Mouse (Mus musculus): ENCODE results near the gene Olfr876. TPM values are rescaled to one million over a fixed set of nuclear protein-coding genes. Genes with fewer than 3 reads are reported as not detected.
"Not testable (repeated sequence)": the region's sequence is repeated elsewhere in the genome, so short reads cannot be mapped to it uniquely, and the experiment has no call there.

Gene Olfr876
- not detected in 2 replicates for polyA plus RNA-seq (2014; fragmentation: Nextera tagmentation; extraction: Ambion mirVana)

GRCm38 (mm10) chr9:37802731-37803130 is at the start of gene Olfr876:
Gene Olfr876, plus strand, starts transcription at chr9:37803031.
- Histone ChIP-seq H3K36me3 (ENCODE audit: control insufficient read depth, insufficient read depth, low read length) (no peaks in the 10 kb centered on the region), H3K27me3 (ENCODE audit: control insufficient read depth, insufficient read depth, low read length) (no peaks in the 10 kb centered on the region), H3K4me1 (replicated peaks; ENCODE audit: control insufficient read depth, insufficient read depth, low read length) (no peaks in the 10 kb centered on the region), H3K27ac (ENCODE audit: low read depth, low read length) (no peak within 1 kb of the TSS), H3K9me3 (ENCODE audit: control insufficient read depth, low read length) (no peaks in the 10 kb centered on the region), H3K9ac (ENCODE audit: low read length) (no peak within 1 kb of the TSS), H3K4me3 (ENCODE audit: low read depth, low read length) (no peak within 1 kb of the TSS), H3K4me2 (ENCODE audit: low read depth, low read length, severe bottlenecking) (no peak within 1 kb of the TSS)
- DNase-seq (ENCODE audit: low spot score) = no peak
- ATAC-seq (replicated peaks; ENCODE audit: low FRiP score) = no peak

- no peaks in the 10 kb centered on the region for H3K4me1 ChIP-seq (replicated peaks; ENCODE audit: control insufficient read depth, insufficient read depth, low read length)
- ATAC-seq (replicated peaks; ENCODE audit: low FRiP score) (no peak), DNase-seq (ENCODE audit: low spot score) (no peak)
- H3K27ac ChIP-seq (ENCODE audit: low read depth, low read length) = no peak overlapping the region
- no peak overlapping the region for H3K4me2 ChIP-seq (ENCODE audit: low read depth, low read length, severe bottlenecking)
- H3K36me3 ChIP-seq (ENCODE audit: control insufficient read depth, insufficient read depth, low read length) = no peaks in the 10 kb centered on the region
- WGBS = 89% methylated on average over 2 of the region's 2 CpGs
- H3K9ac ChIP-seq (ENCODE audit: low read length) = no peak overlapping the region
- no peaks in the 10 kb centered on the region for H3K9me3 ChIP-seq (ENCODE audit: control insufficient read depth, low read length)
- H3K4me3 ChIP-seq (ENCODE audit: low read depth, low read length) = no peak overlapping the region
- H3K27me3 ChIP-seq (ENCODE audit: control insufficient read depth, insufficient read depth, low read length) = no peaks in the 10 kb centered on the region
Observed at GRCm38 (mm10) chr9:37761728-37762127, 41.1 kb upstream of the Olfr876 start.

- Histone ChIP-seq H3K9ac (ENCODE audit: low read length) (no peak overlapping the region), H3K4me3 (ENCODE audit: low read depth, low read length) (no peak overlapping the region), H3K9me3 (ENCODE audit: control insufficient read depth, low read length) (no peaks in the 10 kb centered on the region), H3K27me3 (ENCODE audit: control insufficient read depth, insufficient read depth, low read length) (no peaks in the 10 kb centered on the region), H3K27ac (ENCODE audit: low read depth, low read length) (no peak overlapping the region), H3K36me3 (ENCODE audit: control insufficient read depth, insufficient read depth, low read length) (no peaks in the 10 kb centered on the region), H3K4me1 (replicated peaks; ENCODE audit: control insufficient read depth, insufficient read depth, low read length) (no peaks in the 10 kb centered on the region), H3K4me2 (ENCODE audit: low read depth, low read length, severe bottlenecking) (no peak overlapping the region)
- no peak for DNase-seq (ENCODE audit: low spot score)
- ATAC-seq (replicated peaks; ENCODE audit: low FRiP score) = no peak
- 54% methylated on average over 2 of the region's 2 CpGs for WGBS
Observed at GRCm38 (mm10) chr9:37762541-37762940, 40.3 kb upstream of the Olfr876 start.

- Histone ChIP-seq H3K4me2 (ENCODE audit: low read depth, low read length, severe bottlenecking) (no peak overlapping the region), H3K9me3 (ENCODE audit: control insufficient read depth, low read length) (no peaks in the 10 kb centered on the region), H3K9ac (ENCODE audit: low read length) (no peak overlapping the region), H3K27ac (ENCODE audit: low read depth, low read length) (no peak overlapping the region), H3K27me3 (ENCODE audit: control insufficient read depth, insufficient read depth, low read length) (no peaks in the 10 kb centered on the region), H3K4me1 (replicated peaks; ENCODE audit: control insufficient read depth, insufficient read depth, low read length) (no peaks in the 10 kb centered on the region), H3K36me3 (ENCODE audit: control insufficient read depth, insufficient read depth, low read length) (no peaks in the 10 kb centered on the region), H3K4me3 (ENCODE audit: low read depth, low read length) (no peak overlapping the region)
- DNase-seq (ENCODE audit: low spot score) (no peak), ATAC-seq (replicated peaks; ENCODE audit: low FRiP score) (no peak)
- WGBS = 87% methylated on average over 2 of the region's 2 CpGs
Observed at GRCm38 (mm10) chr9:37770661-37771060, 32.2 kb upstream of the Olfr876 start.

- DNase-seq (ENCODE audit: low spot score) (no peak), ATAC-seq (replicated peaks; ENCODE audit: low FRiP score) (no peak)
- Histone ChIP-seq H3K9ac (ENCODE audit: low read length) (no peak within 1 kb of the TSS), H3K27ac (ENCODE audit: low read depth, low read length) (no peak within 1 kb of the TSS), H3K27me3 (ENCODE audit: control insufficient read depth, insufficient read depth, low read length) (no peaks in the 10 kb centered on the region), H3K4me3 (ENCODE audit: low read depth, low read length) (no peak within 1 kb of the TSS), H3K4me1 (replicated peaks; ENCODE audit: control insufficient read depth, insufficient read depth, low read length) (no peaks in the 10 kb centered on the region), H3K4me2 (ENCODE audit: low read depth, low read length, severe bottlenecking) (no peak within 1 kb of the TSS), H3K9me3 (ENCODE audit: control insufficient read depth, low read length) (no peaks in the 10 kb centered on the region), H3K36me3 (ENCODE audit: control insufficient read depth, insufficient read depth, low read length) (no peaks in the 10 kb centered on the region)
- 49% methylated on average over 2 of the region's 2 CpGs for WGBS
Observed at GRCm38 (mm10) chr9:37771759-37772158, 31.1 kb upstream of the Olfr876 start, which contains the start of gene Olfr875. Gene Olfr875, plus strand, starts transcription at chr9:37771857.

GRCm38 (mm10) chr9:37782766-37783260 is 20.0 kb upstream of the Olfr876 start:
- peak; percentile 97 for ATAC-seq (replicated peaks; ENCODE audit: low FRiP score)
- Histone ChIP-seq H3K4me3 (ENCODE audit: low read depth, low read length) (peak overlapping the region; percentile 10; the same call in 1 of the 2 replicates), H3K4me2 (ENCODE audit: low read depth, low read length, severe bottlenecking) (peak overlapping the region; percentile 40), H3K27ac (ENCODE audit: low read depth, low read length) (peak overlapping the region; percentile 79), H3K9me3 (ENCODE audit: control insufficient read depth, low read length) (no peaks in the 10 kb centered on the region), H3K9ac (ENCODE audit: low read length) (peak overlapping the region; percentile 65), H3K4me1 (replicated peaks; ENCODE audit: control insufficient read depth, insufficient read depth, low read length) (peaks cover 2% of the 10 kb centered on the region; the same call in 1 of the 2 replicates), H3K36me3 (ENCODE audit: control insufficient read depth, insufficient read depth, low read length) (no peaks in the 10 kb centered on the region), H3K27me3 (ENCODE audit: control insufficient read depth, insufficient read depth, low read length) (no peaks in the 10 kb centered on the region)
- WGBS = 2% methylated on average over 7 of the region's 7 CpGs
- DNase-seq (ENCODE audit: low spot score) = peak; percentile 79

- H3K4me1 ChIP-seq (replicated peaks; ENCODE audit: control insufficient read depth, insufficient read depth, low read length); H3K4me2 ChIP-seq (ENCODE audit: low read depth, low read length, severe bottlenecking); H3K36me3 ChIP-seq (ENCODE audit: control insufficient read depth, insufficient read depth, low read length): not testable (repeated sequence)
Observed at GRCm38 (mm10) chr9:37783394-37784387, 19.1 kb upstream of the Olfr876 start.

GRCm38 (mm10) chr9:37786411-37786810 is 16.4 kb upstream of the Olfr876 start:
- Histone ChIP-seq H3K36me3 (ENCODE audit: control insufficient read depth, insufficient read depth, low read length) (no peaks in the 10 kb centered on the region), H3K4me2 (ENCODE audit: low read depth, low read length, severe bottlenecking) (no peak overlapping the region), H3K9ac (ENCODE audit: low read length) (no peak overlapping the region), H3K4me1 (replicated peaks; ENCODE audit: control insufficient read depth, insufficient read depth, low read length) (peaks cover 2% of the 10 kb centered on the region; the same call in 1 of the 2 replicates), H3K27me3 (ENCODE audit: control insufficient read depth, insufficient read depth, low read length) (no peaks in the 10 kb centered on the region), H3K27ac (ENCODE audit: low read depth, low read length) (no peak overlapping the region), H3K4me3 (ENCODE audit: low read depth, low read length) (no peak overlapping the region), H3K9me3 (ENCODE audit: control insufficient read depth, low read length) (no peaks in the 10 kb centered on the region)
- DNase-seq (ENCODE audit: low spot score) (no peak), ATAC-seq (replicated peaks; ENCODE audit: low FRiP score) (no peak)
- 81% methylated on average over 2 of the region's 2 CpGs for WGBS

More at GRCm38 (mm10) chr9:37783394-37784387, 19.1 kb upstream of the Olfr876 start:
- not testable (repeated sequence) for DNase-seq (ENCODE audit: low spot score); H3K27me3 ChIP-seq (ENCODE audit: control insufficient read depth, insufficient read depth, low read length); H3K9ac ChIP-seq (ENCODE audit: low read length); H3K9me3 ChIP-seq (ENCODE audit: control insufficient read depth, low read length); H3K27ac ChIP-seq (ENCODE audit: low read depth, low read length); H3K4me3 ChIP-seq (ENCODE audit: low read depth, low read length)
- WGBS = 60% methylated on average over 10 of the region's 15 CpGs
- peak; percentile 56; the same call in 1 of the 2 replicates for ATAC-seq (replicated peaks; ENCODE audit: low FRiP score)
